Mouse (Mus musculus) megakaryocyte-erythroid progenitor cell, adult 5 weeks (primary cell): ENCODE data around the gene Crispld2. TPM values are rescaled to one million over a fixed set of nuclear protein-coding genes. Genes with fewer than 3 reads are reported as not detected.

ENCODE experiments used
- polyA plus RNA-seq: library from polyadenylated mRNA; stranded (reverse); fragments of >175 nt; gene quantifications from 2 replicates; pipeline ENCODE4 v1.2.3, GENCODE M21; 2012

Gene Crispld2
- 1.3 and 3.6 TPM in 2 replicates for polyA plus RNA-seq

GRCm38 (mm10) chr8:119992249-119992648 lies at the start of gene Crispld2:
Gene Crispld2, plus strand, starts transcription at chr8:119992438.

GRCm38 (mm10) chr8:120101068-120101972 lies 109.1 kb downstream of the Crispld2 start, which contains the start of gene Zdhhc7:
Gene Zdhhc7, minus strand, starts transcription at chr8:120101482.

Other genes with a start within 250 kb of the Crispld2 start
- 2.7 and 4.1 TPM in 2 replicates for gene Tldc1, start 214.0 kb upstream of the Crispld2 start, polyA plus RNA-seq
- gene Cotl1, start 151.9 kb upstream of the Crispld2 start, polyA plus RNA-seq: 501 and 581 TPM in 2 replicates
- gene Klhl36, start 130.2 kb upstream of the Crispld2 start, polyA plus RNA-seq: 13.0 and 13.6 TPM in 2 replicates
- gene Usp10, start 82.1 kb upstream of the Crispld2 start, polyA plus RNA-seq: 56.1 and 62.7 TPM in 2 replicates
- 7.5 and 10.2 TPM in 2 replicates for gene Gm20388, start 81.6 kb upstream of the Crispld2 start, polyA plus RNA-seq
- 24.7 and 28.0 TPM in 2 replicates for gene Zdhhc7, start 109.0 kb downstream of the Crispld2 start, polyA plus RNA-seq
- 1.9 and 3.0 TPM in 2 replicates for gene 6430548M08Rik, start 121.7 kb downstream of the Crispld2 start, polyA plus RNA-seq
- gene Fam92b, start 185.0 kb downstream of the Crispld2 start, polyA plus RNA-seq: not detected in 2 replicates
- gene Gse1, start 236.0 kb downstream of the Crispld2 start, polyA plus RNA-seq: 322 and 479 TPM in 2 replicates